Mouse (Mus musculus) ES-E14 (cell line): ENCODE results near the gene Hspa1l. TPM values are rescaled to one million over a fixed set of nuclear protein-coding genes. Genes with fewer than 3 reads are reported as not detected.

ENCODE experiments used
- DNase-seq: peaks from one replicate; pipeline ENCODE4 v3.0.0-alpha.2; 2013; ENCODE audit warnings: low read depth, low spot score
- H3K27ac ChIP-seq: 2 replicates; pipeline ENCODE4 v1.5.1; 2012; ENCODE audit warnings: low read depth, mild to moderate bottlenecking, low read length, moderate library complexity, mixed read lengths; ENCODE audit not compliant: poor library complexity, insufficient read depth, severe bottlenecking
- H3K36me3 ChIP-seq: 2 replicates; pipeline ENCODE4 v1.6.1; 2012; ENCODE audit warnings: mild to moderate bottlenecking, low read length, moderate library complexity, mixed read lengths; ENCODE audit not compliant: control insufficient read depth, poor library complexity, insufficient read depth, severe bottlenecking
- H3K4me1 ChIP-seq, 2 experiments: fragments of 150-350 bp in 1 of 2; sonication (generic) in 1 of 2; 2 replicates each; pipeline ENCODE4 v1.6.1; 2012; ENCODE audit warnings: low read length in 2 of 2, mild to moderate bottlenecking in 1 of 2, mixed read lengths in 1 of 2; ENCODE audit not compliant: control insufficient read depth in 2 of 2, insufficient read depth in 2 of 2, poor library complexity in 1 of 2
- H3K4me3 ChIP-seq, 2 experiments: fragments of 150-350 bp in 1 of 2; sonication (generic) in 1 of 2; 2 replicates each; pipeline ENCODE4 v1.5.1; 2012; ENCODE audit warnings: low read length in 2 of 2, low read depth in 1 of 2, mild to moderate bottlenecking in 1 of 2, mixed read lengths in 1 of 2; ENCODE audit not compliant: insufficient read depth in 1 of 2, poor library complexity in 1 of 2, severe bottlenecking in 1 of 2
- H3K9ac ChIP-seq: 2 replicates; pipeline ENCODE4 v1.6.1; 2012; ENCODE audit warnings: low read depth, mild to moderate bottlenecking, low read length, mixed read lengths; ENCODE audit not compliant: poor library complexity, insufficient read depth, severe bottlenecking
- H3K9me3 ChIP-seq: fragments of 150-350 bp; sonication (generic); 2 replicates; pipeline ENCODE4 v1.6.1; 2012; ENCODE audit warnings: low read depth, mild to moderate bottlenecking, low read length; ENCODE audit not compliant: control insufficient read depth, insufficient read depth
- CHD2 ChIP-seq: IDR thresholded peaks from 2 replicates; pipeline ENCODE4 v1.6.1; 2014; ENCODE audit warnings: mild to moderate bottlenecking, low read depth, low read length, inconsistent platforms
- HCFC1 ChIP-seq: IDR thresholded peaks from 2 replicates; pipeline ENCODE4 v1.6.1; 2012; ENCODE audit warnings: low read length, inconsistent platforms, borderline replicate concordance; ENCODE audit not compliant: insufficient read depth
- MAFK ChIP-seq: IDR thresholded peaks from 2 replicates; pipeline ENCODE4 v1.6.1; 2014; ENCODE audit warnings: mild to moderate bottlenecking, low read depth, low read length, inconsistent platforms; ENCODE audit not compliant: insufficient read depth
- ZC3H11A ChIP-seq: IDR thresholded peaks from 2 replicates; pipeline ENCODE4 v1.6.1; 2012; ENCODE audit warnings: low read depth, mild to moderate bottlenecking, inconsistent platforms, low read length, borderline replicate concordance
- ZNF384 ChIP-seq: IDR thresholded peaks from 2 replicates; pipeline ENCODE4 v1.6.1; 2012; ENCODE audit warnings: low read depth, low read length, inconsistent platforms
- in situ Hi-C, 2 experiments: fragments of 600-800 bp; cut with MboI; formaldehyde crosslinking; loops; one replicate each; pipeline ENCODE4 v1.15.1; 2025; ENCODE audit warnings: low sequenced_read_pairs in 2 of 2, inconsistent platforms in 1 of 2; ENCODE audit not compliant: unreplicated experiment in 2 of 2
- total RNA-seq: library from RNA; depleted of rRNA; stranded (reverse); fragments of 300-350 nt; gene quantifications from 2 replicates; pipeline ENCODE4 v1.2.3, GENCODE M21; 2012

Gene Hspa1l
- total RNA-seq, 1 experiment, result 0.45 TPM

- Histone ChIP-seq H3K36me3 (peaks cover 27% of the 10 kb centered on the region), H3K9ac (peak overlapping the region; percentile 100), H3K27ac (peak overlapping the region; percentile 96), H3K4me3 (peak overlapping the region; percentile 75 to 97), H3K9me3 (no peaks in the 10 kb centered on the region), H3K4me1 (no peaks in the 10 kb centered on the region)
- no peak for TF ChIP-seq ZC3H11A
- TF ChIP-seq HCFC1, result peak; percentile 37; the same call in 1 of the 2 replicates
- peak; percentile 90 for TF ChIP-seq ZNF384
- TF ChIP-seq CHD2, result no peak
- no peak for DNase-seq
- in situ Hi-C loops, result no loop called here
Observed at GRCm38 (mm10) chr17:34952378-34953040, 20.0 kb upstream of the Hspa1l start.

GRCm38 (mm10) chr17:34953258-34953657 lies 19.2 kb upstream of the Hspa1l start:
- in situ Hi-C loops, result no loop called here
- peaks cover 27% of the 10 kb centered on the region for H3K36me3 ChIP-seq
- no peaks in the 10 kb centered on the region for H3K4me1 ChIP-seq
- TF ChIP-seq CHD2, result no peak
- no peak for TF ChIP-seq ZNF384
- no peak for DNase-seq
- H3K9me3 ChIP-seq, result no peaks in the 10 kb centered on the region
- H3K4me3 ChIP-seq, result peak overlapping the region; percentile 75 to 97; a peak in 3 of 4 replicates
- H3K27ac ChIP-seq, result peak overlapping the region; percentile 96; the same call in 1 of the 2 replicates
- peak overlapping the region; percentile 100; the same call in 1 of the 2 replicates for H3K9ac ChIP-seq

GRCm38 (mm10) chr17:34953904-34954303 lies 18.6 kb upstream of the Hspa1l start:
- in situ Hi-C loops, result no loop called here
- no peak for TF ChIP-seq ZNF384
- no peak for TF ChIP-seq MAFK
- H3K9ac ChIP-seq, result no peak overlapping the region
- no peak overlapping the region for H3K4me3 ChIP-seq
- DNase-seq, result no peak
- no peaks in the 10 kb centered on the region for H3K4me1 ChIP-seq
- H3K9me3 ChIP-seq, result no peaks in the 10 kb centered on the region
- peaks cover 27% of the 10 kb centered on the region for H3K36me3 ChIP-seq
- no peak overlapping the region for H3K27ac ChIP-seq

- Histone ChIP-seq H3K4me1 (no peaks in the 10 kb centered on the region), H3K27ac (no peak overlapping the region), H3K9ac (no peak overlapping the region), H3K4me3 (no peak overlapping the region), H3K36me3 (peaks cover 24% of the 10 kb centered on the region), H3K9me3 (no peaks in the 10 kb centered on the region)
- in situ Hi-C loops, result no loop called here
- no peak for DNase-seq
- TF ChIP-seq MAFK (no peak), CHD2 (no peak), ZC3H11A (no peak), ZNF384 (no peak), HCFC1 (no peak)
Observed at GRCm38 (mm10) chr17:34954831-34955230, 17.7 kb upstream of the Hspa1l start.

GRCm38 (mm10) chr17:34955884-34956283 lies 16.6 kb upstream of the Hspa1l start:
- no peak for DNase-seq
- H3K4me1 ChIP-seq, result peaks cover 0 to 2% of the 10 kb centered on the region in 2 experiments; a peak in 1 of 4 replicates
- TF ChIP-seq HCFC1 (no peak), ZC3H11A (no peak), ZNF384 (no peak)
- H3K9ac ChIP-seq, result no peak overlapping the region
- no peaks in the 10 kb centered on the region for H3K9me3 ChIP-seq
- no peak overlapping the region for H3K4me3 ChIP-seq
- in situ Hi-C loops, result no loop called here
- H3K27ac ChIP-seq, result no peak overlapping the region
- H3K36me3 ChIP-seq, result peaks cover 13% of the 10 kb centered on the region
